Mouse (Mus musculus): ENCODE measurements around the gene Zfp799.

Gene Zfp799

DNA sequence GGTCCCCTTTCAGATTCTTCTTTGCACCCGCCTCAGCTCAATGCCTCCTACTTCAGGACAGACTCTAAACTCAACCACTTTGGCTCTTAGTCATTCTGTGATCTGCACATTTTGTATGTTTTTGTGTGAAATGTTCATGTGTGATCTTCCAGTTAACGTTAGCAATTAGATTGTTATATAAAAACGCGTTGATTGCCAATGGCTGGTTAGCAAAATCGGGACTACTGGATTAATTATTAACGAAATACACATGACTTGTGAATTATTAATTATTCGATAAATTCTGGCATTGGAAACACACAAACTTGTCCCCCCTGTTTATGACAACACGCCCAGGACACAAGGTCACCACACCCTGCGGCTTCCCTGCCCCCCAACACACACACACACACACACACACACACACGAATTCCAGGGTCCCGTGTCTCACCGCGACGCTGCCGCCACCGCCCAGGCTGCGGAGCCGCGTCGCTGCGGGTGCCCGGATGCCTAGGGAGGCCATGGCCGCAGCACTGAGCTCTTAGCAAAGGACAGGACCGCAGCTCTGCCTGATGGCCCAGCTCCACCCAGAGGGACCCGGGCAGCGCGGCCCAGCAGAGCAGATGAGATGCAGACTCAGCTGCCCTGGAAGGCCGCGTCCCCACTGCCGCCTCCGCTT, 42.5 kb downstream of the Zfp799 start:
- peak; percentile 48 for DNase-seq (ENCODE audit: low spot score)

DNA sequence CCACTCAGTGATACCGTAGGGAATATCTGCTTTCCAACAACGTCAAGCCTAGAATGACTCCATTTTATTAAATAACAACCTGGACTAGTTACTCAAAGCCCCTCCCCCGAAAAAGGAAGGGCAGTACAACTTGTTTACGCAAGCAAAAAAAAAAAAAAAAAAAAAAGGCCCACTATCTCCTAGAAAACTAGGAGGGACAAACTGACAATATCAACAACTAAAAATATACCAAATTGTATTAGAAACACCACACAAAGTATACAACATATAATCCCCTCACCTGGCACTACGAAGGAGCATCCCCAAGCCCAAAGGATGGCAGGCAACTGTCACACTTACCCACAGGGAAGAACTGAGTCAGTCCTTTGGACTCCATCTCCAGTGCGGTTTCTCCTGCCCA, 43.1 kb downstream of the Zfp799 start:
- DNase-seq (ENCODE audit: low spot score): no peak

GRCm38 (mm10) chr17:32785656-32786055, 44.4 kb downstream of the Zfp799 start:
- no peak for DNase-seq (ENCODE audit: low spot score)

- no peak for DNase-seq (ENCODE audit: low spot score)
Observed at GRCm38 (mm10) chr17:32777564-32777963, 52.5 kb downstream of the Zfp799 start.

- no peak for DNase-seq (ENCODE audit: low spot score)
Observed at GRCm38 (mm10) chr17:32771213-32771612, 58.8 kb downstream of the Zfp799 start.

- no peak for DNase-seq (ENCODE audit: low spot score)
Observed at GRCm38 (mm10) chr17:32766422-32766821, 63.6 kb downstream of the Zfp799 start.
